Mouse (Mus musculus) liver, adult (tissue): ENCODE results near the gene Bfsp2.

Source experiments
- GATA4 ChIP-seq: IDR thresholded peaks from 2 replicates; pipeline ENCODE4 v1.6.1; 2014; ENCODE audit warnings: mild to moderate bottlenecking, low read length; ENCODE audit not compliant: insufficient replicate concordance

Gene Bfsp2

GRCm38 (mm10) chr9:103423384-103423783, 56.8 kb downstream of the Bfsp2 start:
- TF ChIP-seq GATA4, result no peak

GRCm38 (mm10) chr9:103422847-103423246, 57.4 kb downstream of the Bfsp2 start:
- TF ChIP-seq GATA4, result no peak

GRCm38 (mm10) chr9:103420844-103421243, 59.4 kb downstream of the Bfsp2 start:
- TF ChIP-seq GATA4, result no peak

DNA sequence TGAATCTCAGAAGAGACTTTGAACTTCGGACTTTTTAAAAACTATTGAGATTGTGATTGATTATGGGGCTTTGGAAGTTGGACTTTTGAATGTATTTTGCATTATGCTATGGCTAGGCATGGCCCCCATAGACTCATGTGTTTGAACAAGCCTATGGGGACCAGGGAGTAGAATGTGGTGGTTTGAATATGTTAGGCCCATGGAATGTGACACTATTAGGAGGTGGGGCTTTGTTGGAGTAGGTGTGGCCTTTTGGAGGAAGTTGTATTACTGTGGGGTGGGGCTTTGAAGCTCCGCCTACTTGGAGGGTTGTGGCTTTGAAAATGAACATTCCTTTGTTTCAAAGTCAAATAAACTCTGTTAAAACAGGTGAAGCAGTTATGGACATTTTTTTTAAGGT, 61.4 kb downstream of the Bfsp2 start:
- TF ChIP-seq GATA4, result no peak

GRCm38 (mm10) chr9:103413457-103413856, 66.8 kb downstream of the Bfsp2 start:
- no peak for TF ChIP-seq GATA4

DNA sequence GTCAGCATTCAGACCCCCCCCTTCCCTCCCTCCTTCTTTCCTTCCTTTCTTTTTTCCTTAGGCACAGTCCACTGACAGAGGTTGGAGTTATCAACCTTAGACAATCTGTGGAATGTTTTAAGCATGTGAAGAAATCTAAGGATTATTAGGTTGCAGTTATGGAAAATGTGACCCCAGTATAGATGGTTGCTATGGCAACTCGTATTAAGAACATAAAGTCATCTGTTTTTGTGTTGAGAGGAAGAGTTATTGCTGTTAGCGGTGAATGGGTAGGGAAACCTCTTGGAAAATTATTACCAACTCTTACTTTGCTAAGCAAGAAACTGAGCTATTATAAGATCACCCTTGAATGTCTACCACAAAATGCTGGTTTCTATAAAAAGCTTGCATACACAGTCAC, 71.1 kb downstream of the Bfsp2 start:
- TF ChIP-seq GATA4, result no peak

- TF ChIP-seq GATA4, result no peak
These were observed 72.0 kb downstream of the Bfsp2 start for GRCm38 (mm10) chr9:103408136-103408777.

GRCm38 (mm10) chr9:103403331-103403973, 76.8 kb downstream of the Bfsp2 start:
- TF ChIP-seq GATA4, result no peak

- no peak for TF ChIP-seq GATA4
These were observed 81.6 kb downstream of the Bfsp2 start for GRCm38 (mm10) chr9:103398509-103399157.

DNA sequence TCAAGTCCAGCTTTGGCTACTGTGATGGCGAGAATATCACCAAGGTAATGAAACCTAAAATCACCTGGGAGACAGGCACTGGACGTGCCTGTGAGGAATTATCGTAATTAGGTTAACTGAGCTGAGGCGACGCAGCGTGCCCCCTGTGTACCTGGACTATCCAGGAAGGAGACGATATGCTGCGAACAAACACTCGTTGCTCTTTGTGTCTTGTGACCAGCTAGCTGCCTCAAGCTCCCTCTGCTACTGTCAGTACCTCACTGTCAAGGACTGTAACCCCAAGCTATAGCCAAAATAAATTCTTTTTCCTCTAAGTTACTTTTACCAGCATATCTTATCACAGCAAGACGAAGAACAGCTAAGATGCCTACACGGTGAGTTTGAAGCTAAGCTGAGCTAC, 87.0 kb downstream of the Bfsp2 start:
- TF ChIP-seq GATA4, result no peak

GRCm38 (mm10) chr9:103391796-103392372, 88.3 kb downstream of the Bfsp2 start:
- no peak for TF ChIP-seq GATA4

GRCm38 (mm10) chr9:103389261-103389660, 91.0 kb downstream of the Bfsp2 start:
- no peak for TF ChIP-seq GATA4

- no peak for TF ChIP-seq GATA4
These were observed 93.1 kb downstream of the Bfsp2 start for GRCm38 (mm10) chr9:103387011-103387653.

DNA sequence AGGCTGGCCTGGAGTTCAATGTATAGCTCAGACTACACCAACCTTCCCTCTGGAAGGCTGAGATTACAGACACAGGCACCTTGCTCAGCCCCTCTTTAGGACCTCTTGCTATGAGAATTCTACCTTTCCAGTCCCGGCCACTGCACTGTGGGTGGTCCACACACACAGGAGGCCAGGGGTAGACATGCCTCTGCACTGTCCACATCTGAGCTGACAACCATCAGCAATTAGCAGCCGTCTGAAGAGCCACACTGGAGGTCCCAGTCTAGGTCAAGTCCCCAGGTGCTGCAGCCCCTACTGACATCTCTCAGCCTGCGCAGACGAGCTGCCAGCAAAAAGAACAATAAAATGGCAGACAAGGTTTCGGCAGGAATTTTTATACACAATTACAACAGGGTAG, 93.6 kb downstream of the Bfsp2 start:
- no peak for TF ChIP-seq GATA4

DNA sequence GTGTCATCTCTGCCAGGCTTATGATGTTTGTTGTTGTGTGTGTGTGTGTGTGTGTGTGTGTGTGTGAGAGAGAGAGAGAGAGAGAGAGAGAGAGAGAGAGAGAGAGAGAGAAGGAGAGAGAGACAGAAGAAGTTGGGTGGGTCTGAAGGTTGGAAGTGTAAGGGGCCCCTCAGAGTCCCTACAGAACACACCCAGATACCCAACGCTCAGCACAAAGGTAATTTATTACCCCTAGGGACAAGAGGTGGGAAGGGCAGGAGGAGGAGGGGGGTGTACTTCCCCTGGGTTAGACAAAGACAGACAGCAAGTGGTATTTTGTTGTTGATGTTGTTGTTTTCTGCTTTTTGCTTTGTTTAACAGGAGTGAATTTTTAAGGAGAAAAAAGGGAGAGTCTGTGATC, 94.6 kb downstream of the Bfsp2 start:
- no peak for TF ChIP-seq GATA4
